In genomic region chr6:120541386-120541785, GRCm38 (mm10) we compare ENCODE assay signal across 25 mouse cellular contexts. TPM values are rescaled to one million over a fixed set of nuclear protein-coding genes. Genes with fewer than 3 reads are reported as not detected.
DNase-seq lines count a peak whose midpoint lies in the region; ATAC-seq lines count a peak whose summit lies in the region.
"Had no signal": no experiment of that assay in that cellular context is flagged by ENCODE, and none has a peak within 500 bp of the region (broad histone marks: within the 10 kb centered on the region; RNA-seq: fewer than 3 reads in every experiment).

No protein-coding gene starts in this region.

- no peak for ATAC-seq in forebrain, embryonic 11.5 days (replicated peaks; ENCODE audit: low FRiP score)
- ATAC-seq in erythroblast, adult 5-6 weeks (replicated peaks; ENCODE audit: low FRiP score, poor library complexity, severe bottlenecking), result 0 out of 2 replicates have a peak, but pooled peaks have one; percentile 21
- ATAC-seq: forebrain, embryonic 16.5 days; intestine, postnatal 0 days had no signal

- H3K27ac ChIP-seq in forebrain, embryonic 11.5 days (ENCODE audit: low read depth, low read length), result no peak overlapping the region
- no peak overlapping the region for H3K27ac ChIP-seq in forebrain, embryonic 10.5 days
- H3K27ac ChIP-seq in brown adipose tissue, adult 24 weeks (replicated peaks; ENCODE audit: low read depth, low read length), result peak overlapping the region; percentile 97
- H3K27ac ChIP-seq: heart, embryonic 15.5 days; hindbrain, embryonic 14.5 days; kidney, postnatal 0 days; left cerebral cortex, adult 2 months; limb, embryonic 12.5 days; liver, embryonic 14.5 days had no signal

- no peak overlapping the region for H3K4me2 ChIP-seq in forebrain, embryonic 11.5 days (ENCODE audit: low read depth, low read length, severe bottlenecking)
- H3K4me2 ChIP-seq: heart, embryonic 15.5 days; hindbrain, embryonic 14.5 days; limb, embryonic 12.5 days had no signal

- 61% methylated on average over 2 of the region's 2 CpGs for WGBS in forebrain, embryonic 11.5 days
- WGBS in forebrain, embryonic 10.5 days, result 72% methylated on average over 2 of the region's 2 CpGs

- peak; percentile 9 for DNase-seq in forebrain, embryonic 11.5 days (ENCODE audit: low spot score)
- DNase-seq in forebrain, embryonic 10.5 days (ENCODE audit: extremely low spot score, low spot score), result no peak
- peak; percentile 11 for DNase-seq in kidney, adult 9 months
- DNase-seq in kidney, adult 11 months, result no peak
- no peak for DNase-seq in lung, postnatal 14 days
- DNase-seq: adrenal gland, adult 8-10 months; cerebellum, adult 11-12 months; cerebellum, adult 9-11 months; gastrocnemius, postnatal 10 days; heart, postnatal 4 days; layer of hippocampus, adult 9-11 months; lung, adult 2 months; lung, postnatal 10 days; midbrain, embryonic 14.5 days; thymus, postnatal 4 days had no signal

- no peaks in the 10 kb centered on the region for H3K36me3 ChIP-seq in forebrain, embryonic 11.5 days (ENCODE audit: control insufficient read depth, insufficient read depth, low read length)
- no peaks in the 10 kb centered on the region for H3K36me3 ChIP-seq in forebrain, embryonic 10.5 days (replicated peaks)
- H3K36me3 ChIP-seq: heart, embryonic 15.5 days; limb, embryonic 12.5 days had no signal

- no peak overlapping the region for H3K4me3 ChIP-seq in forebrain, embryonic 11.5 days (ENCODE audit: low read depth, low read length)
- no peak overlapping the region for H3K4me3 ChIP-seq in forebrain, embryonic 10.5 days
- no peak overlapping the region for H3K4me3 ChIP-seq in brown adipose tissue, adult 24 weeks (ENCODE audit: insufficient read depth, low read depth, low read length)
- H3K4me3 ChIP-seq: heart, embryonic 15.5 days; left cerebral cortex, adult 2 months; limb, embryonic 12.5 days had no signal

- no peaks in the 10 kb centered on the region; the same call in 1 of the 2 replicates for H3K4me1 ChIP-seq in forebrain, embryonic 11.5 days (replicated peaks; ENCODE audit: control insufficient read depth, insufficient read depth, low read length)
- H3K4me1 ChIP-seq in forebrain, embryonic 10.5 days, result peaks cover 21% of the 10 kb centered on the region
- peaks cover 13% of the 10 kb centered on the region for H3K4me1 ChIP-seq in brown adipose tissue, adult 24 weeks (ENCODE audit: control insufficient read depth, insufficient read depth, insufficient read length, low read length)

- no peaks in the 10 kb centered on the region for H3K27me3 ChIP-seq in forebrain, embryonic 11.5 days (ENCODE audit: control insufficient read depth, insufficient read depth, low read length)
- no peaks in the 10 kb centered on the region for H3K27me3 ChIP-seq in forebrain, embryonic 10.5 days (ENCODE audit: poor library complexity, severe bottlenecking)
- H3K27me3 ChIP-seq: heart, embryonic 15.5 days; limb, embryonic 12.5 days had no signal

- H3K9ac ChIP-seq in forebrain, embryonic 11.5 days (ENCODE audit: low read length), result no peak overlapping the region
- H3K9ac ChIP-seq: heart, embryonic 15.5 days; hindbrain, embryonic 14.5 days; limb, embryonic 12.5 days; liver, embryonic 14.5 days had no signal

- H3K9me3 ChIP-seq in forebrain, embryonic 11.5 days (ENCODE audit: control insufficient read depth, low read length), result no peaks in the 10 kb centered on the region
- H3K9me3 ChIP-seq in forebrain, embryonic 10.5 days, result no peaks in the 10 kb centered on the region
- H3K9me3 ChIP-seq: heart, embryonic 15.5 days; limb, embryonic 12.5 days had no signal

RNA-seq across cellular contexts. Expression of gene Hdhd5, which starts 10.3 kb away (rescaled TPM):
- polyA plus RNA-seq in forebrain, embryonic 11.5 days (2014; fragmentation: Nextera tagmentation; extraction: Ambion mirVana), result 15.2 and 18.2 TPM in 2 replicates
- 20.2 and 23.6 TPM in 2 replicates for polyA plus RNA-seq in forebrain, embryonic 10.5 days (2016; fragmentation: Nextera tagmentation; extraction: Ambion mirVana)
- 10.5 and 11.9 TPM in 2 replicates for polyA plus RNA-seq in brown adipose tissue, adult 24 weeks (2012; ENCODE audit: insufficient read depth, insufficient read length, missing spikeins)
- total RNA-seq in erythroblast, adult 5-6 weeks (2015; ENCODE audit: low replicate concordance), result 1.3 TPM in 1 of 2 replicates, not detected in the other
- 0.26 and 2.5 TPM in 2 replicates for total RNA-seq in erythroblast, adult 5-6 weeks (2017; ENCODE audit: low replicate concordance)

RNA-seq across cellular contexts. Expression of gene Tmem121b, which starts 47.8 kb away (rescaled TPM):
- polyA plus RNA-seq in forebrain, embryonic 11.5 days (2014; fragmentation: Nextera tagmentation; extraction: Ambion mirVana), result 1.1 and 1.4 TPM in 2 replicates
- 0.27 and 0.47 TPM in 2 replicates for polyA plus RNA-seq in forebrain, embryonic 10.5 days (2016; fragmentation: Nextera tagmentation; extraction: Ambion mirVana)
- polyA plus RNA-seq in brown adipose tissue, adult 24 weeks (2012; ENCODE audit: insufficient read depth, insufficient read length, missing spikeins), result not detected in 2 replicates
- not detected in 2 replicates for total RNA-seq in erythroblast, adult 5-6 weeks (2015; ENCODE audit: low replicate concordance)
- total RNA-seq in erythroblast, adult 5-6 weeks (2017; ENCODE audit: low replicate concordance), result not detected in 2 replicates
- polyA plus RNA-seq: heart, embryonic 15.5 days had no signal

Comparison
In these comparisons a context has a peak if more than half of its experiments do, and no peak if none do; other contexts are left out.
1. DNase-seq: peak in forebrain, embryonic 11.5 days (single experiment) and kidney, adult 9 months (single experiment); none in forebrain, embryonic 10.5 days (single experiment), kidney, adult 11 months (single experiment) and lung, postnatal 14 days (single experiment).